9 mouse cellular contexts compared by ENCODE assay signal in the genomic region with DNA sequence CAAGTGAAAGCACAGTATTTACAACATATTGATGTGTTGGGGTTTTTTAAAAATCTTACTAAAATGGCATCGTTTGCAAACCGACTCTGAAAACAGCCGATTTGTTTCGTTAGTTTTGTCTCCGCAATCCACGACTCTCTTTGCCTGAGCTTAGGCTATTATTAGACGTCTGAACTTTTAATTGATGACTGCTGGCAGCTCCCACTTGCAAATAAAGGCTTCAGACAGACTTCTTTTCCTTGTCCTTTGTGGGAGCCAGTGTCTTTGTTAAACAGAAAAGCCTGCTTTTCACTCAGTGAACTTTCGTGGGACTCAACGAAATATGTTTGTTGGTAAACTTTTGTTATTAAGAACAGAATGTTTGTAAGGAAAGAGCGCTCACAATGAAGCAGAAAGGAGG. TPM values are rescaled to one million over a fixed set of nuclear protein-coding genes. Genes with fewer than 3 reads are reported as not detected.
DNase-seq lines count a peak whose midpoint lies in the region; ATAC-seq and TF ChIP-seq lines count a peak whose summit lies in the region.
"Had no signal": no experiment of that assay in that cellular context is flagged by ENCODE, and none has a peak within 500 bp of the region (broad histone marks: within the 10 kb centered on the region; RNA-seq: fewer than 3 reads in every experiment).

No protein-coding gene starts in this region.

- no peak for ATAC-seq in embryonic facial prominence, embryonic 15.5 days (ENCODE audit: insufficient number of reproducible peaks, low FRiP score, low TSS enrichment, low read depth)
- no peak for ATAC-seq in limb, embryonic 12.5 days (ENCODE audit: insufficient number of reproducible peaks, insufficient read depth, low FRiP score, low TSS enrichment, low read depth)
- ATAC-seq in neural tube, embryonic 14.5 days (ENCODE audit: low read depth) = no peak

- 39% methylated on average over 10 of the region's 10 CpGs for WGBS in lung, adult 2 months
- WGBS in embryonic facial prominence, embryonic 15.5 days = 23% methylated on average over 10 of the region's 10 CpGs
- WGBS in limb, embryonic 12.5 days = 31% methylated on average over 10 of the region's 10 CpGs
- WGBS in neural tube, embryonic 14.5 days = 25% methylated on average over 10 of the region's 10 CpGs

- peak overlapping the region; percentile 42 for H3K4me3 ChIP-seq in lung, adult 2 months (replicated peaks; ENCODE audit: extremely low read depth, low read depth, low read length)
- H3K4me3 ChIP-seq in embryonic facial prominence, embryonic 15.5 days (replicated peaks) = peak overlapping the region; percentile 59
- peak overlapping the region; percentile 55 for H3K4me3 ChIP-seq in limb, embryonic 12.5 days (replicated peaks)
- peak overlapping the region; percentile 49 for H3K4me3 ChIP-seq in neural tube, embryonic 14.5 days (ENCODE audit: low read depth, low read length)

- no peaks in the 10 kb centered on the region for H3K9me3 ChIP-seq in embryonic facial prominence, embryonic 15.5 days (replicated peaks)
- no peaks in the 10 kb centered on the region for H3K9me3 ChIP-seq in limb, embryonic 12.5 days
- no peaks in the 10 kb centered on the region for H3K9me3 ChIP-seq in neural tube, embryonic 14.5 days (ENCODE audit: control insufficient read depth, low read length)

- TF ChIP-seq POLR2A in lung, adult 2 months (IDR thresholded peaks at IDR 0.05; ENCODE audit: borderline replicate concordance, extremely low read depth, low read depth, low read length) = no peak

- TF ChIP-seq CTCF in lung, adult 2 months (IDR thresholded peaks at IDR 0.05; ENCODE audit: insufficient read depth, low read length) = no peak

- H3K27me3 ChIP-seq in embryonic facial prominence, embryonic 15.5 days = no peaks in the 10 kb centered on the region; the same call in 1 of the 2 replicates
- H3K27me3 ChIP-seq in limb, embryonic 12.5 days = peaks cover 15% of the 10 kb centered on the region
- H3K27me3 ChIP-seq in neural tube, embryonic 14.5 days (ENCODE audit: control insufficient read depth, insufficient read depth, low read length) = no peaks in the 10 kb centered on the region

- no peaks in the 10 kb centered on the region for H3K36me3 ChIP-seq in embryonic facial prominence, embryonic 15.5 days
- H3K36me3 ChIP-seq in limb, embryonic 12.5 days = peaks cover 4% of the 10 kb centered on the region; the same call in 1 of the 2 replicates
- H3K36me3 ChIP-seq in neural tube, embryonic 14.5 days (ENCODE audit: control insufficient read depth, insufficient read depth, low read length) = no peaks in the 10 kb centered on the region

- H3K4me2 ChIP-seq in embryonic facial prominence, embryonic 15.5 days (replicated peaks) = peak overlapping the region; percentile 38
- H3K4me2 ChIP-seq in limb, embryonic 12.5 days = peak overlapping the region; percentile 48
- peak overlapping the region; percentile 50 for H3K4me2 ChIP-seq in neural tube, embryonic 14.5 days (ENCODE audit: low read depth, low read length)

- no peaks in the 10 kb centered on the region for H3K4me1 ChIP-seq in lung, adult 2 months (ENCODE audit: control insufficient read depth, insufficient read depth, low read length)
- no peaks in the 10 kb centered on the region for H3K4me1 ChIP-seq in embryonic facial prominence, embryonic 15.5 days
- H3K4me1 ChIP-seq in limb, embryonic 12.5 days (replicated peaks) = no peaks in the 10 kb centered on the region
- H3K4me1 ChIP-seq in neural tube, embryonic 14.5 days (ENCODE audit: control insufficient read depth, insufficient read depth, low read length) = no peaks in the 10 kb centered on the region

- H3K9ac ChIP-seq in embryonic facial prominence, embryonic 15.5 days = no peak overlapping the region
- H3K9ac ChIP-seq in limb, embryonic 12.5 days (replicated peaks) = no peak overlapping the region; the same call in 1 of the 2 replicates
- no peak overlapping the region; the same call in 1 of the 2 replicates for H3K9ac ChIP-seq in neural tube, embryonic 14.5 days (replicated peaks; ENCODE audit: low read depth, low read length)

- H3K27ac ChIP-seq in embryonic facial prominence, embryonic 15.5 days (replicated peaks) = peak overlapping the region; percentile 91
- H3K27ac ChIP-seq in limb, embryonic 12.5 days = no peak overlapping the region; the same call in 1 of the 2 replicates
- no peak overlapping the region; the same call in 1 of the 2 replicates for H3K27ac ChIP-seq in neural tube, embryonic 14.5 days (ENCODE audit: low read depth, low read length)

- DNase-seq in lung, adult 2 months = peak; percentile 2
- DNase-seq in lung, postnatal 4 days = no peak
- DNase-seq in adrenal gland, postnatal 36 days = no peak
- no peak for DNase-seq in right cerebral cortex, postnatal 10 days (ENCODE audit: low spot score in 2 of 2)
- no peak for DNase-seq in frontal cortex, adult 2 months (ENCODE audit: extremely low spot score in 1 of 2, low spot score in 1 of 2)

RNA-seq across cellular contexts. Expression of gene Tceal8, which starts 0.6 kb away (rescaled TPM):
- polyA plus RNA-seq in lung, adult 2 months (2012; rRNA removed) = 4.5 and 11.4 TPM in 2 replicates
- polyA plus RNA-seq in embryonic facial prominence, embryonic 15.5 days (2015; fragmentation: Nextera tagmentation; extraction: Ambion mirVana) = 189 and 202 TPM in 2 replicates
- 189 and 197 TPM in 2 replicates for polyA plus RNA-seq in limb, embryonic 12.5 days (2016; fragmentation: Nextera tagmentation; extraction: Ambion mirVana)
- 119 and 142 TPM in 2 replicates for polyA plus RNA-seq in neural tube, embryonic 14.5 days (2014; fragmentation: Nextera tagmentation; extraction: Ambion mirVana)
- total RNA-seq in adrenal gland, postnatal 36 days (2021) = 10 to 100 TPM; 53.8 to 56.6 TPM
- polyA plus RNA-seq in frontal cortex, adult 2 months (2012; rRNA removed) = 67.1 and 69.0 TPM in 2 replicates

RNA-seq across cellular contexts. Expression of gene Tceal5, which starts 30.9 kb away (rescaled TPM):
- 0.11 TPM in 2 replicates for polyA plus RNA-seq in lung, adult 2 months (2012; rRNA removed)
- polyA plus RNA-seq in embryonic facial prominence, embryonic 15.5 days (2015; fragmentation: Nextera tagmentation; extraction: Ambion mirVana) = 12.9 and 13.1 TPM in 2 replicates
- polyA plus RNA-seq in limb, embryonic 12.5 days (2016; fragmentation: Nextera tagmentation; extraction: Ambion mirVana) = 12.7 and 13.8 TPM in 2 replicates
- 9.1 and 16.4 TPM in 2 replicates for polyA plus RNA-seq in neural tube, embryonic 14.5 days (2014; fragmentation: Nextera tagmentation; extraction: Ambion mirVana)
- total RNA-seq in adrenal gland, postnatal 36 days (2021) = 1 to 10 TPM in 1 of 2 experiments, not detected in 1; 1.8 TPM
- 197 and 224 TPM in 2 replicates for polyA plus RNA-seq in frontal cortex, adult 2 months (2012; rRNA removed)
- polyA plus RNA-seq: spleen, adult 2 months had no signal

RNA-seq across cellular contexts. Expression of gene Bex4, which starts 34.0 kb away (rescaled TPM):
- polyA plus RNA-seq in lung, adult 2 months (2012; rRNA removed) = 10.8 and 12.0 TPM in 2 replicates
- 31.4 and 35.7 TPM in 2 replicates for polyA plus RNA-seq in embryonic facial prominence, embryonic 15.5 days (2015; fragmentation: Nextera tagmentation; extraction: Ambion mirVana)
- polyA plus RNA-seq in limb, embryonic 12.5 days (2016; fragmentation: Nextera tagmentation; extraction: Ambion mirVana) = 59.3 and 71.3 TPM in 2 replicates
- polyA plus RNA-seq in neural tube, embryonic 14.5 days (2014; fragmentation: Nextera tagmentation; extraction: Ambion mirVana) = 115 and 152 TPM in 2 replicates
- total RNA-seq in adrenal gland, postnatal 36 days (2021) = 1 to 10 TPM; 8.3 to 9.5 TPM
- polyA plus RNA-seq in frontal cortex, adult 2 months (2012; rRNA removed) = 32.8 and 37.5 TPM in 2 replicates

RNA-seq across cellular contexts. Expression of gene Tceal7, which starts 41.8 kb away (rescaled TPM):
- polyA plus RNA-seq in lung, adult 2 months (2012; rRNA removed) = not detected in 2 replicates
- 121 and 154 TPM in 2 replicates for polyA plus RNA-seq in embryonic facial prominence, embryonic 15.5 days (2015; fragmentation: Nextera tagmentation; extraction: Ambion mirVana)
- polyA plus RNA-seq in limb, embryonic 12.5 days (2016; fragmentation: Nextera tagmentation; extraction: Ambion mirVana) = 10.1 and 12.7 TPM in 2 replicates
- polyA plus RNA-seq in neural tube, embryonic 14.5 days (2014; fragmentation: Nextera tagmentation; extraction: Ambion mirVana) = 2.3 and 4.6 TPM in 2 replicates
- total RNA-seq in adrenal gland, postnatal 36 days (2021) = not detected
- polyA plus RNA-seq in frontal cortex, adult 2 months (2012; rRNA removed) = 1.3 and 1.4 TPM in 2 replicates
- polyA plus RNA-seq: spleen, adult 2 months had no signal

RNA-seq across cellular contexts. Expression of gene Bex1, which starts 42.5 kb away (rescaled TPM):
- polyA plus RNA-seq in lung, adult 2 months (2012; rRNA removed) = 3.0 and 3.4 TPM in 2 replicates
- 112 and 134 TPM in 2 replicates for polyA plus RNA-seq in embryonic facial prominence, embryonic 15.5 days (2015; fragmentation: Nextera tagmentation; extraction: Ambion mirVana)
- 91.8 and 92.3 TPM in 2 replicates for polyA plus RNA-seq in limb, embryonic 12.5 days (2016; fragmentation: Nextera tagmentation; extraction: Ambion mirVana)
- polyA plus RNA-seq in neural tube, embryonic 14.5 days (2014; fragmentation: Nextera tagmentation; extraction: Ambion mirVana) = 220 and 263 TPM in 2 replicates
- total RNA-seq in adrenal gland, postnatal 36 days (2021) = 10 to 100 TPM in 1 of 2 experiments, 1 to 10 TPM in 1; 9.7 to 14.6 TPM
- 132 and 148 TPM in 2 replicates for polyA plus RNA-seq in frontal cortex, adult 2 months (2012; rRNA removed)
- polyA plus RNA-seq: spleen, adult 2 months had no signal

Comparison
In these comparisons a context has a peak if more than half of its experiments do, and no peak if none do; other contexts are left out.
1. RNA of gene Tceal5, which starts 30.9 kb away (polyA plus RNA-seq): 197 to 224 TPM in frontal cortex, adult 2 months; 9.1 to 16.4 TPM in neural tube, embryonic 14.5 days, 12.9 to 13.1 TPM in embryonic facial prominence, embryonic 15.5 days, 12.7 to 13.8 TPM in limb, embryonic 12.5 days and 0.11 TPM in lung, adult 2 months; every median in the first group is over 10 times any median in the second.
2. Peak in every context shown above with its lines, with median percentiles within 50 percentile points of each other: H3K4me3 ChIP-seq and H3K4me2 ChIP-seq.